Mouse (Mus musculus): Measurements from ENCODE around the gene Elfn2.

The Elfn2 gene

GRCm38 (mm10) chr15:78718290-78719250 lies at the start of gene Elfn2:
Gene Elfn2, minus strand, starts transcription at chr15:78718771.
- no peak for DNase-seq (ENCODE audit: low spot score)

- no peak for DNase-seq (ENCODE audit: low spot score)
These were observed 45.1 kb upstream of the Elfn2 start for GRCm38 (mm10) chr15:78763704-78764103.

GRCm38 (mm10) chr15:78763210-78763609 lies 44.6 kb upstream of the Elfn2 start:
- no peak for DNase-seq (ENCODE audit: low spot score)

GRCm38 (mm10) chr15:78761112-78761511 lies 42.5 kb upstream of the Elfn2 start:
- no peak for DNase-seq (ENCODE audit: low spot score)

- DNase-seq (ENCODE audit: low spot score): no peak
These were observed 39.6 kb upstream of the Elfn2 start for GRCm38 (mm10) chr15:78758132-78758531.

GRCm38 (mm10) chr15:78755966-78756725 lies 37.6 kb upstream of the Elfn2 start:
- DNase-seq (ENCODE audit: low spot score): no peak

- no peak for DNase-seq (ENCODE audit: low spot score)
These were observed 36.7 kb upstream of the Elfn2 start for GRCm38 (mm10) chr15:78755226-78755625.

- DNase-seq (ENCODE audit: low spot score): no peak
These were observed 35.6 kb upstream of the Elfn2 start for GRCm38 (mm10) chr15:78754144-78754543.

GRCm38 (mm10) chr15:78752991-78753390 lies 34.4 kb upstream of the Elfn2 start:
- DNase-seq (ENCODE audit: low spot score): no peak

- DNase-seq (ENCODE audit: low spot score): no peak
These were observed 32.2 kb upstream of the Elfn2 start for GRCm38 (mm10) chr15:78750608-78751350.

GRCm38 (mm10) chr15:78749855-78750254 lies 31.3 kb upstream of the Elfn2 start:
- DNase-seq (ENCODE audit: low spot score): no peak

GRCm38 (mm10) chr15:78744206-78744605 lies 25.6 kb upstream of the Elfn2 start:
- DNase-seq (ENCODE audit: low spot score): peak; percentile 65

- no peak for DNase-seq (ENCODE audit: low spot score)
These were observed 24.3 kb upstream of the Elfn2 start for GRCm38 (mm10) chr15:78742831-78743230.

GRCm38 (mm10) chr15:78740662-78741061 lies 22.1 kb upstream of the Elfn2 start:
- no peak for DNase-seq (ENCODE audit: low spot score)

GRCm38 (mm10) chr15:78737146-78737545 lies 18.6 kb upstream of the Elfn2 start:
- no peak for DNase-seq (ENCODE audit: low spot score)

- no peak for DNase-seq (ENCODE audit: low spot score)
These were observed 18.1 kb upstream of the Elfn2 start for GRCm38 (mm10) chr15:78736681-78737100.

GRCm38 (mm10) chr15:78736181-78736579 lies 17.6 kb upstream of the Elfn2 start:
- no peak for DNase-seq (ENCODE audit: low spot score)

GRCm38 (mm10) chr15:78735431-78736180 lies 17.0 kb upstream of the Elfn2 start:
- DNase-seq (ENCODE audit: low spot score): no peak

GRCm38 (mm10) chr15:78731830-78732229 lies 13.3 kb upstream of the Elfn2 start:
- DNase-seq (ENCODE audit: low spot score): no peak

GRCm38 (mm10) chr15:78730315-78731049 lies 11.9 kb upstream of the Elfn2 start:
- no peak for DNase-seq (ENCODE audit: low spot score)

GRCm38 (mm10) chr15:78726697-78727096 lies 8.1 kb upstream of the Elfn2 start:
- no peak for DNase-seq (ENCODE audit: low spot score)
